ENCODE assay signal across 19 mouse cellular contexts in genomic region chr5:147444757-147445156, GRCm38 (mm10). TPM values are rescaled to one million over a fixed set of nuclear protein-coding genes. Genes with fewer than 3 reads are reported as not detected.
"Had no signal": no experiment of that assay in that cellular context is flagged by ENCODE, and none has a peak within 500 bp of the region (broad histone marks: within the 10 kb centered on the region; RNA-seq: fewer than 3 reads in every experiment).

No protein-coding gene starts in this region.

- H3K9ac ChIP-seq: intestine, embryonic 15.5 days; limb, embryonic 12.5 days; limb, embryonic 15.5 days; midbrain, embryonic 13.5 days; stomach, embryonic 15.5 days had no signal

- H3K9me3 ChIP-seq: intestine, embryonic 15.5 days; limb, embryonic 12.5 days; limb, embryonic 15.5 days; midbrain, embryonic 10.5 days; midbrain, embryonic 13.5 days; stomach, embryonic 15.5 days had no signal

- ATAC-seq: midbrain, embryonic 13.5 days had no signal

- H3K4me3 ChIP-seq: intestine, embryonic 15.5 days; left cerebral cortex, adult 2 months; limb, embryonic 12.5 days; limb, embryonic 15.5 days; midbrain, embryonic 10.5 days; midbrain, embryonic 13.5 days; stomach, embryonic 15.5 days had no signal

- H3K27me3 ChIP-seq: intestine, embryonic 15.5 days; limb, embryonic 12.5 days; limb, embryonic 15.5 days; midbrain, embryonic 13.5 days; stomach, embryonic 15.5 days had no signal

- H3K36me3 ChIP-seq: intestine, embryonic 15.5 days; limb, embryonic 12.5 days; limb, embryonic 15.5 days; midbrain, embryonic 13.5 days; stomach, embryonic 15.5 days had no signal

- DNase-seq: kidney, adult 18-20 months; kidney, postnatal 36 days; layer of hippocampus, postnatal 36 days; left cerebral cortex, postnatal 4 days; lung, adult 2 months; lung, postnatal 14 days; lung, postnatal 4 days; right cerebral cortex, postnatal 14 days; right cerebral cortex, postnatal 4 days; thymus, postnatal 25 days had no signal

- H3K4me2 ChIP-seq: intestine, embryonic 15.5 days; limb, embryonic 12.5 days; limb, embryonic 15.5 days; midbrain, embryonic 13.5 days; stomach, embryonic 15.5 days had no signal

- H3K27ac ChIP-seq: intestine, embryonic 15.5 days; kidney, postnatal 0 days; left cerebral cortex, adult 2 months; limb, embryonic 12.5 days; limb, embryonic 15.5 days; midbrain, embryonic 10.5 days; midbrain, embryonic 13.5 days; stomach, embryonic 15.5 days had no signal

RNA-seq across cellular contexts. Expression of gene Flt3, which starts 44.5 kb away (rescaled TPM):
- polyA plus RNA-seq: kidney, embryonic 14.5 days had no signal
